Mouse (Mus musculus): ENCODE results near the gene Fam186b. TPM values are rescaled to one million over a fixed set of nuclear protein-coding genes. Genes with fewer than 3 reads are reported as not detected.
A peak's percentile ranks its signal among the peaks of the same experiment; 100 is the strongest.

Fam186b gene
- total RNA-seq, 1 experiment from 2014 or later, result not detected

GRCm38 (mm10) chr15:99325598-99325997 lies 29.9 kb upstream of the Fam186b start:
- no peak for ATAC-seq (replicated peaks; ENCODE audit: insufficient number of reproducible peaks, low FRiP score, low TSS enrichment, poor library complexity, severe bottlenecking)

GRCm38 (mm10) chr15:99324151-99324550 lies 28.5 kb upstream of the Fam186b start:
- no peak for ATAC-seq (replicated peaks; ENCODE audit: insufficient number of reproducible peaks, low FRiP score, low TSS enrichment, poor library complexity, severe bottlenecking)

- ATAC-seq (replicated peaks; ENCODE audit: insufficient number of reproducible peaks, low FRiP score, low TSS enrichment, poor library complexity, severe bottlenecking), result no peak
These were observed 25.3 kb upstream of the Fam186b start for GRCm38 (mm10) chr15:99320978-99321377.

GRCm38 (mm10) chr15:99320168-99320674 lies 24.5 kb upstream of the Fam186b start:
- no peak for ATAC-seq (replicated peaks; ENCODE audit: insufficient number of reproducible peaks, low FRiP score, low TSS enrichment, poor library complexity, severe bottlenecking)

- no peak for ATAC-seq (replicated peaks; ENCODE audit: insufficient number of reproducible peaks, low FRiP score, low TSS enrichment, poor library complexity, severe bottlenecking)
These were observed 23.8 kb upstream of the Fam186b start for GRCm38 (mm10) chr15:99319411-99319871.

GRCm38 (mm10) chr15:99318861-99319410 lies 23.2 kb upstream of the Fam186b start:
- no peak for ATAC-seq (replicated peaks; ENCODE audit: insufficient number of reproducible peaks, low FRiP score, low TSS enrichment, poor library complexity, severe bottlenecking)

GRCm38 (mm10) chr15:99318071-99318470 lies 22.4 kb upstream of the Fam186b start:
- no peak for ATAC-seq (replicated peaks; ENCODE audit: insufficient number of reproducible peaks, low FRiP score, low TSS enrichment, poor library complexity, severe bottlenecking)

GRCm38 (mm10) chr15:99317267-99317651 lies 21.6 kb upstream of the Fam186b start:
- no peak for ATAC-seq (replicated peaks; ENCODE audit: insufficient number of reproducible peaks, low FRiP score, low TSS enrichment, poor library complexity, severe bottlenecking)

- peak; percentile 57 for ATAC-seq (replicated peaks; ENCODE audit: insufficient number of reproducible peaks, low FRiP score, low TSS enrichment, poor library complexity, severe bottlenecking)
These were observed 20.9 kb upstream of the Fam186b start for GRCm38 (mm10) chr15:99316314-99317266.

GRCm38 (mm10) chr15:99314891-99315290 lies 19.2 kb upstream of the Fam186b start:
- no peak for ATAC-seq (replicated peaks; ENCODE audit: insufficient number of reproducible peaks, low FRiP score, low TSS enrichment, poor library complexity, severe bottlenecking)

- no peak for ATAC-seq (replicated peaks; ENCODE audit: insufficient number of reproducible peaks, low FRiP score, low TSS enrichment, poor library complexity, severe bottlenecking)
These were observed 14.9 kb upstream of the Fam186b start for GRCm38 (mm10) chr15:99310617-99311016.

GRCm38 (mm10) chr15:99309549-99309948 lies 13.9 kb upstream of the Fam186b start:
- no peak for ATAC-seq (replicated peaks; ENCODE audit: insufficient number of reproducible peaks, low FRiP score, low TSS enrichment, poor library complexity, severe bottlenecking)

- ATAC-seq (replicated peaks; ENCODE audit: insufficient number of reproducible peaks, low FRiP score, low TSS enrichment, poor library complexity, severe bottlenecking), result no peak
These were observed 11.8 kb upstream of the Fam186b start for GRCm38 (mm10) chr15:99307476-99307875.

GRCm38 (mm10) chr15:99296213-99296612 lies 525 bp upstream of the Fam186b start:
- no peak for ATAC-seq (replicated peaks; ENCODE audit: insufficient number of reproducible peaks, low FRiP score, low TSS enrichment, poor library complexity, severe bottlenecking)

GRCm38 (mm10) chr15:99294813-99295374 lies 794 bp downstream of the Fam186b start, which contains the start of gene Prpf40b:
Gene Prpf40b (plus strand): TSS chr15:99295087.
- ATAC-seq (replicated peaks; ENCODE audit: insufficient number of reproducible peaks, low FRiP score, low TSS enrichment, poor library complexity, severe bottlenecking), result peak; percentile 76

- ATAC-seq (replicated peaks; ENCODE audit: insufficient number of reproducible peaks, low FRiP score, low TSS enrichment, poor library complexity, severe bottlenecking), result no peak
These were observed 1.4 kb downstream of the Fam186b start for GRCm38 (mm10) chr15:99294287-99294686.

GRCm38 (mm10) chr15:99290586-99290985 lies 5.1 kb downstream of the Fam186b start:
- no peak for ATAC-seq (replicated peaks; ENCODE audit: insufficient number of reproducible peaks, low FRiP score, low TSS enrichment, poor library complexity, severe bottlenecking)

GRCm38 (mm10) chr15:99285189-99285535 lies 10.5 kb downstream of the Fam186b start:
- ATAC-seq (replicated peaks; ENCODE audit: insufficient number of reproducible peaks, low FRiP score, low TSS enrichment, poor library complexity, severe bottlenecking), result no peak

- peak; percentile 88 for ATAC-seq (replicated peaks; ENCODE audit: insufficient number of reproducible peaks, low FRiP score, low TSS enrichment, poor library complexity, severe bottlenecking)
These were observed 11.0 kb downstream of the Fam186b start for GRCm38 (mm10) chr15:99284527-99285188.
